Mouse (Mus musculus) CH12.LX (cell line): Measurements from ENCODE around the gene Rps11. TPM values are rescaled to one million over a fixed set of nuclear protein-coding genes. Genes with fewer than 3 reads are reported as not detected.

Experiments
- DNase-seq: peaks from one replicate; pipeline ENCODE4 v3.0.0-alpha.2; 2013; ENCODE audit errors: extremely low read depth
- H3K27ac ChIP-seq: 2 replicates; pipeline ENCODE4 v1.5.1; 2012; ENCODE audit warnings: low read depth, mild to moderate bottlenecking, control low read depth, moderate library complexity; ENCODE audit not compliant: insufficient read depth
- H3K27me3 ChIP-seq: replicated peaks from 2 replicates; pipeline ENCODE3; 2012; ENCODE audit warnings: inconsistent platforms
- H3K36me3 ChIP-seq, 2 experiments: replicated peaks in 1 of 2; 2 replicates each; pipeline versions ENCODE3 to v1.6.1; 2012; ENCODE audit warnings: inconsistent platforms in 1 of 2, low read length in 1 of 2, mild to moderate bottlenecking in 1 of 2, mixed read lengths in 1 of 2, moderate library complexity in 1 of 2; ENCODE audit not compliant: control insufficient read depth in 1 of 2, insufficient read depth in 1 of 2
- H3K4me1 ChIP-seq, 2 experiments: 2 replicates each; pipeline ENCODE4 v1.6.1; 2012; ENCODE audit warnings: inconsistent platforms in 1 of 2, moderate library complexity in 1 of 2; ENCODE audit not compliant: insufficient read depth in 2 of 2, control insufficient read depth in 1 of 2
- H3K4me2 ChIP-seq: 2 replicates; pipeline ENCODE4 v1.6.1; 2012; ENCODE audit warnings: low read depth, mild to moderate bottlenecking, control low read depth; ENCODE audit not compliant: poor library complexity, insufficient read depth, severe bottlenecking
- H3K4me3 ChIP-seq, 3 experiments: fragments of 150-350 bp in 1 of 3; sonication (generic) in 1 of 3; replicated peaks in 1 of 3; 2 replicates each; pipeline versions ENCODE3 to v1.5.1; 2011 to 2012; ENCODE audit warnings: low read depth in 2 of 3, low read length in 2 of 3, mild to moderate bottlenecking in 2 of 3, moderate library complexity in 2 of 3, control low read depth in 1 of 3, improper control_type of control experiment in 1 of 3, inconsistent platforms in 1 of 3, mixed read lengths in 1 of 3; ENCODE audit not compliant: poor library complexity in 1 of 3
- H3K79me2 ChIP-seq: replicated peaks from 2 replicates; pipeline ENCODE4 v1.6.1; 2012; ENCODE audit warnings: mild to moderate bottlenecking, moderate library complexity; ENCODE audit not compliant: control insufficient read depth, poor library complexity, insufficient read depth, severe bottlenecking; ENCODE audit errors: extremely low read depth
- H3K9ac ChIP-seq: 2 replicates; pipeline ENCODE4 v1.6.1; 2012; ENCODE audit warnings: low read depth, mild to moderate bottlenecking, control low read depth, moderate library complexity; ENCODE audit not compliant: insufficient read depth
- H3K9me3 ChIP-seq: replicated peaks from 2 replicates; pipeline ENCODE3; 2012; ENCODE audit warnings: low read length, inconsistent platforms, mixed read lengths
- CHD1 ChIP-seq: IDR thresholded peaks from 2 replicates; pipeline ENCODE4 v1.6.1; 2012; ENCODE audit warnings: low read depth, low read length, improper control_type of control experiment, inconsistent platforms
- CTCF ChIP-seq, 2 experiments: IDR thresholded peaks in 1 of 2; conservative IDR thresholded peaks in 1 of 2; 2 replicates each; pipeline ENCODE4 v1.5.1; 2011 to 2012; ENCODE audit warnings: low read depth in 2 of 2, low read length in 2 of 2, improper control_type of control experiment in 1 of 2, inconsistent platforms in 1 of 2, mild to moderate bottlenecking in 1 of 2, moderate library complexity in 1 of 2
- E2F4 ChIP-seq: IDR thresholded peaks from 2 replicates; pipeline ENCODE4 v1.6.1; 2011; ENCODE audit warnings: low read depth, low read length, improper control_type of control experiment; ENCODE audit not compliant: insufficient replicate concordance
- ELF1 ChIP-seq: IDR thresholded peaks from 2 replicates; pipeline ENCODE4 v1.6.1; 2014; ENCODE audit warnings: low read depth, mild to moderate bottlenecking, inconsistent platforms, low read length, improper control_type of control experiment
- ETS1 ChIP-seq: conservative IDR thresholded peaks from 2 replicates; pipeline ENCODE4 v1.6.1; 2012; ENCODE audit warnings: low read depth, mild to moderate bottlenecking, inconsistent platforms, low read length, improper control_type of control experiment, moderate library complexity
- GABPA ChIP-seq: IDR thresholded peaks from 2 replicates; pipeline ENCODE4 v1.6.1; 2012; ENCODE audit warnings: low read depth, low read length, improper control_type of control experiment, inconsistent platforms; ENCODE audit not compliant: insufficient replicate concordance
- HCFC1 ChIP-seq: IDR thresholded peaks from 2 replicates; pipeline ENCODE4 v1.6.1; 2012; ENCODE audit warnings: low read depth, mild to moderate bottlenecking, inconsistent platforms, low read length, improper control_type of control experiment
- IRF4 ChIP-seq: IDR thresholded peaks from 2 replicates; pipeline ENCODE4 v1.6.1; 2014; ENCODE audit warnings: low read depth, mild to moderate bottlenecking, inconsistent platforms, low read length, improper control_type of control experiment
- JUN ChIP-seq: IDR thresholded peaks from 2 replicates; pipeline ENCODE4 v1.6.1; 2011; ENCODE audit warnings: low read depth, mild to moderate bottlenecking, low read length, improper control_type of control experiment, moderate library complexity; ENCODE audit not compliant: insufficient read depth
- KAT2A ChIP-seq: IDR thresholded peaks from 2 replicates; pipeline ENCODE4 v1.6.1; 2012; ENCODE audit warnings: low read length, improper control_type of control experiment, inconsistent platforms; ENCODE audit not compliant: insufficient replicate concordance
- MAFK ChIP-seq: IDR thresholded peaks from 2 replicates; pipeline ENCODE4 v1.6.1; 2011; ENCODE audit warnings: low read length, improper control_type of control experiment; ENCODE audit not compliant: insufficient replicate concordance
- MAX ChIP-seq: IDR thresholded peaks from 2 replicates; pipeline ENCODE4 v1.6.1; 2011; ENCODE audit warnings: low read length, improper control_type of control experiment
- MEF2A ChIP-seq: IDR thresholded peaks from 2 replicates; pipeline ENCODE4 v1.6.1; 2014; ENCODE audit warnings: low read depth, mild to moderate bottlenecking, inconsistent platforms, low read length, improper control_type of control experiment, borderline replicate concordance
- MXI1 ChIP-seq: IDR thresholded peaks from 2 replicates; pipeline ENCODE4 v1.6.1; 2011; ENCODE audit warnings: mild to moderate bottlenecking, low read depth, low read length, improper control_type of control experiment
- NELFE ChIP-seq: IDR thresholded peaks from 2 replicates; pipeline ENCODE4 v1.6.1; 2011; ENCODE audit warnings: low read depth, low read length, improper control_type of control experiment
- NRF1 ChIP-seq: IDR thresholded peaks from 2 replicates; pipeline ENCODE4 v1.6.1; 2014; ENCODE audit warnings: low read depth, mild to moderate bottlenecking, inconsistent platforms, low read length, improper control_type of control experiment, moderate library complexity
- PAX5 ChIP-seq: IDR thresholded peaks from 2 replicates; pipeline ENCODE4 v1.6.1; 2012; ENCODE audit warnings: low read length, inconsistent platforms, mixed read lengths
- POLR2A ChIP-seq: IDR thresholded peaks from 2 replicates; pipeline ENCODE4 v1.6.1; 2011; ENCODE audit warnings: low read depth, mild to moderate bottlenecking, improper control_type of control experiment, low read length
- USF1 ChIP-seq: IDR thresholded peaks from 2 replicates; pipeline ENCODE4 v1.6.1; 2014; ENCODE audit warnings: low read depth, mild to moderate bottlenecking, inconsistent platforms, low read length, improper control_type of control experiment
- ZNF384 ChIP-seq: IDR thresholded peaks from 2 replicates; pipeline ENCODE4 v1.6.1; 2012; ENCODE audit warnings: low read depth, low read length, improper control_type of control experiment, inconsistent platforms
- dilution Hi-C: fragments of 300-500 bp; cut with MboI; formaldehyde crosslinking; loops from 2 replicates; pipeline ENCODE4 v1.14.3; 2020; ENCODE audit warnings: low sequenced_read_pairs; ENCODE audit not compliant: extremely low pct_unique_long_range_greater_than_20kb, extremely low pct_ligation_motif_present
- in situ Hi-C: fragments of 300-500 bp; cut with MboI; formaldehyde crosslinking; loops from 3 replicates; pipeline ENCODE4 v1.14.3; 2019; ENCODE audit warnings: low sequenced_read_pairs, low pct_ligation_motif_present, low pct_unique_long_range_greater_than_20kb, mixed read lengths
- polyA plus RNA-seq: library from polyadenylated mRNA; unstranded; fragments of >175 nt; gene quantifications from 2 replicates; pipeline ENCODE4 v1.2.1, GENCODE M21; 2012; ENCODE audit warnings: low read depth; ENCODE audit not compliant: insufficient read length
- total RNA-seq, 2 experiments: library from RNA; depleted of rRNA; stranded (reverse); fragments of 300-350 nt in 1 of 2; fragments of >200 nt in 1 of 2; gene quantifications; 2 replicates each; pipeline ENCODE4 v1.2.3; 2012 to 2014

Rps11 gene
- total and polyA plus RNA-seq, 3 experiments = 898 to 1,839 (median 1,699) TPM

DNA sequence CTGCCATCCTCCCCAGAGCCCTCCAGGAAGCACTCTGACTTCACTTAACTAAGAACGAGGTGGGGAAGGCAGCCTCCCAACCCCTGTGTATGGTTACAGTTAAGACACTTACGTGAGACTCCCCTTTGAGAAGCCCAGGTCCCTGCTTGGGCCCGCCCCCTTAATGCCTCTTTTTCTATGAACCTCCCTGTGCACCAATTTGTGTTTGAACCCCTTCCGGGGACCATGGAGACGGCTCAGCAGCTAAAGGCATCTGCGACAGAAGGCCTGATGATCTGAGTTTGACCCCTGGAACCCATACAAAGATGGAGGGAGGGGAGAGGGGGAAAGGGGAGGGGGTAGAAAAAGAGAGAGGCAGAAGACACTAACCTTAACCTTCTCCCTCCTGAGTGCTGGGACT lies 17.8 kb downstream of the Rps11 start:
- dilution Hi-C loops (no loop called here), in situ Hi-C loops (no loop called here)
- TF ChIP-seq E2F4 (no peak), HCFC1 (no peak), CHD1 (no peak), KAT2A (no peak), MAX (no peak)
- DNase-seq = no peak
- no peaks in the 10 kb centered on the region for H3K36me3 ChIP-seq
- H3K9me3 ChIP-seq = no peaks in the 10 kb centered on the region
- no peak overlapping the region for H3K9ac ChIP-seq
- no peaks in the 10 kb centered on the region for H3K27me3 ChIP-seq
- H3K4me2 ChIP-seq = no peak overlapping the region
- H3K79me2 ChIP-seq = no peaks in the 10 kb centered on the region
- H3K27ac ChIP-seq = no peak overlapping the region
- no peaks in the 10 kb centered on the region; a peak in 1 of 4 replicates for H3K4me1 ChIP-seq
- H3K4me3 ChIP-seq = no peak overlapping the region

DNA sequence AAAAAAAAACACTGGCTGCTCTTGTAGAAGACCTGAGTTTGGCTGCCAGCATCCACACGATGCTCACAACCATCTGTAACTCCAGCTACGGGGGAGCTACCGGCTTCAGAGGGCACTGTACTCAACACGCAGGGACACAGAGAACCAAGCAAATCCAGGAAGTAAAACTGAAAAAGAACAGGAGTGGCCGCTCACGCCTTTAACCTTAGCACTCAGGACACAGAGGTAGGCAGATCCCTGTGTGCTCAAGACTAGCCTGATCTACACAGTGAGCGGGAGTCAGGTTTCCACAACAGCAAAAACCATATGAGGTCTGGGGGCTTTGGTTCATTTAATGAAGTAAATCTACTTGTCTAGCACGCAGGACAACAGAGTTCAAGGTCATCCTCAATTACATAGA lies 18.7 kb downstream of the Rps11 start:
- H3K9me3 ChIP-seq = no peaks in the 10 kb centered on the region
- no peaks in the 10 kb centered on the region for H3K79me2 ChIP-seq
- H3K36me3 ChIP-seq = no peaks in the 10 kb centered on the region
- no peak overlapping the region for H3K9ac ChIP-seq
- H3K4me2 ChIP-seq = no peak overlapping the region
- TF ChIP-seq MXI1 (no peak), MAFK (no peak), GABPA (no peak), ETS1 (no peak), IRF4 (no peak), JUN (no peak), NELFE (no peak), NRF1 (no peak), ZNF384 (no peak), MEF2A (no peak), USF1 (no peak), POLR2A (no peak), E2F4 (no peak), MAX (no peak), CTCF (conservative IDR thresholded peaks at IDR 0.05 in 1 of 2, IDR thresholded peaks at IDR 0.05 in 1 of 2; ENCODE audit: low read depth in 2 of 2, low read length in 2 of 2) (no peak), ELF1 (no peak), PAX5 (no peak)
- no peaks in the 10 kb centered on the region for H3K27me3 ChIP-seq
- dilution Hi-C loops = no loop called here
- in situ Hi-C loops = no loop called here
- H3K4me1 ChIP-seq = no peaks in the 10 kb centered on the region; a peak in 1 of 4 replicates
- no peak overlapping the region for H3K27ac ChIP-seq
- H3K4me3 ChIP-seq = no peak overlapping the region
- no peak for DNase-seq
